Mouse (Mus musculus): ENCODE data around the gene Msx2.

- TF ChIP-seq CTCF (IDR thresholded peaks at IDR 0.05; ENCODE audit: low read depth) (no peak), EP300 (IDR thresholded peaks at IDR 0.05; ENCODE audit: low read depth) (no peak)
Observed at GRCm38 (mm10) chr13:53511366-53511765, 38.5 kb upstream of the Msx2 start.

Data from liver, postnatal 0 days (tissue).